Mouse (Mus musculus) embryonic fibroblast, embryonic 13.5 days (primary cell): Measurements from ENCODE around the gene Btrc.

Experiments used
- CTCF ChIP-seq: IDR thresholded peaks from 2 replicates; pipeline ENCODE4 v1.5.1; 2011; ENCODE audit warnings: mild to moderate bottlenecking, control low read depth, low read length, moderate library complexity, borderline replicate concordance; ENCODE audit not compliant: insufficient read depth
- POLR2A ChIP-seq: IDR thresholded peaks from 2 replicates; pipeline ENCODE4 v1.6.1; 2011; ENCODE audit warnings: low read depth, mild to moderate bottlenecking, control low read depth, low read length, moderate library complexity

DNA sequence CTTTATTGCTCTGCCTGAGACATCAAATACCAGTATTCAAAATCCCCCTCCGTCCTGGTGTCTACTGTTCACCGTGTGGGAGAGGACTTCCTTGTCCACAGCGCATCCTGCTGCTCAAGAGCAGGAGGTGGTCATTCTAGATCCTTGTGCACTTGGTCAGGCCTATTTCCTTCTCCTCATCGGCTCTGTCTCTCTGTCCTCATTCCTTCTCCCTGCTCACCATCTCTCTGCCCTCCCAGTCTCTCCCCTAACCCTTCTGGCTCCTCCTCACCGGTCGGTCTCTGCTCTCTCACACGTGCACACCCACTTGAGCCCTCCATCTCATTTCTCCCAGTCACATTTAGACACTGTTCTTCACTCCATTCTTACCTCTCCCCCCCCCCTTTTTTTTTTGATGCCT, 127.7 kb downstream of the Btrc start:
- TF ChIP-seq POLR2A (no peak), CTCF (no peak)
